Mouse (Mus musculus) spleen, adult 2 months (tissue): ENCODE measurements around the gene Selenov.

Source experiments
- CTCF ChIP-seq: fragments of 200-500 bp; IDR thresholded peaks from 2 replicates; pipeline ENCODE4 v1.5.1; 2011; ENCODE audit warnings: mild to moderate bottlenecking, inconsistent platforms; ENCODE audit not compliant: insufficient read depth, insufficient read length, insufficient replicate concordance; ENCODE audit errors: extremely low read depth
- POLR2A ChIP-seq: fragments of 200-500 bp; IDR thresholded peaks from 2 replicates; pipeline ENCODE4 v1.6.1; 2011; ENCODE audit warnings: low read depth, low read length, inconsistent platforms

DNA sequence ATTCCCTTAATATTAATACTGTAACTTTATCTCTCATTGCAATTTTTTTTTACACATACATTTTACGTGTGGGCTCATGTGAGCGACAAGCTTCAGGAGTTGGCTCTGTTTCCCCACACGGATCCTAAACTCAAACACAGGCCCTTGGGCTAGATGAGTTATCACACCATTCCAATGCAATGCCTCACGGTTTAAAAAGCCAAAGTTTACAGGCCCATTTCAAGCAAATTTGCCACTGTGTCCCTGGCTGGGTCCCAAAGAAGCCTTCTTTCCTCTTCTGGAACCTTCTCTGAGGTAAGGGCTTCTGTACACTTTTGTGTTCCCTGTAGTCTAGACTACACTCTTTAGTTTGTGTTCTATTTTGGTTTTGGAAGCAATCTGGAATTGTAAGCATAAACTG is 43.5 kb upstream of the Selenov start:
- no peak for TF ChIP-seq POLR2A
- no peak for TF ChIP-seq CTCF
